Mouse (Mus musculus): ENCODE data around the gene Dstyk. TPM values are rescaled to one million over a fixed set of nuclear protein-coding genes. Genes with fewer than 3 reads are reported as not detected.

The Dstyk gene
- total RNA-seq, 2 experiments from 2014 or later: 44.3 to 45.2 TPM

GRCm38 (mm10) chr1:132387943-132388342 lies 29.4 kb upstream of the Dstyk start:
- no peak for DNase-seq (ENCODE audit: low spot score in 2 of 2)

- DNase-seq (ENCODE audit: low spot score in 2 of 2): no peak
These were observed 28.2 kb upstream of the Dstyk start for GRCm38 (mm10) chr1:132388813-132389803.

- DNase-seq (ENCODE audit: low spot score in 2 of 2): peak; percentile 59 to 63
These were observed 27.3 kb upstream of the Dstyk start for GRCm38 (mm10) chr1:132389886-132390585.

GRCm38 (mm10) chr1:132390691-132391579 lies 26.4 kb upstream of the Dstyk start, which contains the start of gene Tmcc2:
Gene Tmcc2, minus strand, starts transcription at chr1:132391281.
- peak in 1 of 2 experiments; percentile 48 for DNase-seq (ENCODE audit: low spot score in 2 of 2)

- peak; percentile 71 to 77 for DNase-seq (ENCODE audit: low spot score in 2 of 2)
These were observed 25.8 kb upstream of the Dstyk start for GRCm38 (mm10) chr1:132391580-132392022.

GRCm38 (mm10) chr1:132392872-132393271 lies 24.5 kb upstream of the Dstyk start:
- no peak for DNase-seq (ENCODE audit: low spot score in 2 of 2)

GRCm38 (mm10) chr1:132396705-132397104 lies 20.6 kb upstream of the Dstyk start:
- DNase-seq (ENCODE audit: low spot score in 2 of 2): no peak

GRCm38 (mm10) chr1:132400538-132400937 lies 16.8 kb upstream of the Dstyk start:
- no peak for DNase-seq (ENCODE audit: low spot score in 2 of 2)

GRCm38 (mm10) chr1:132401843-132402242 lies 15.5 kb upstream of the Dstyk start:
- no peak for DNase-seq (ENCODE audit: low spot score in 2 of 2)

GRCm38 (mm10) chr1:132410657-132411056 lies 6.7 kb upstream of the Dstyk start:
- DNase-seq (ENCODE audit: low spot score in 2 of 2): no peak

GRCm38 (mm10) chr1:132416244-132416942 lies 962 bp upstream of the Dstyk start:
- no peak for DNase-seq (ENCODE audit: low spot score in 2 of 2)

- no peak for DNase-seq (ENCODE audit: low spot score in 2 of 2)
These were observed 438 bp upstream of the Dstyk start for GRCm38 (mm10) chr1:132416943-132417290.

- no peak for DNase-seq (ENCODE audit: low spot score in 2 of 2)
These were observed 2.9 kb downstream of the Dstyk start for GRCm38 (mm10) chr1:132420206-132420605.

GRCm38 (mm10) chr1:132420662-132421061 lies 3.3 kb downstream of the Dstyk start:
- no peak for DNase-seq (ENCODE audit: low spot score in 2 of 2)

- no peak for DNase-seq (ENCODE audit: low spot score in 2 of 2)
These were observed 5.7 kb downstream of the Dstyk start for GRCm38 (mm10) chr1:132422912-132423696.

- no peak for DNase-seq (ENCODE audit: low spot score in 2 of 2)
These were observed 8.2 kb downstream of the Dstyk start for GRCm38 (mm10) chr1:132425600-132425999.

GRCm38 (mm10) chr1:132430818-132431217 lies 13.5 kb downstream of the Dstyk start:
- DNase-seq (ENCODE audit: low spot score in 2 of 2): no peak

GRCm38 (mm10) chr1:132431716-132432115 lies 14.4 kb downstream of the Dstyk start:
- DNase-seq (ENCODE audit: low spot score in 2 of 2): peak; percentile 25 to 51

GRCm38 (mm10) chr1:132433349-132433748 lies 16.0 kb downstream of the Dstyk start:
- no peak for DNase-seq (ENCODE audit: low spot score in 2 of 2)
